Comparison of ENCODE assay signal across 9 mouse cellular contexts in the genomic region with DNA sequence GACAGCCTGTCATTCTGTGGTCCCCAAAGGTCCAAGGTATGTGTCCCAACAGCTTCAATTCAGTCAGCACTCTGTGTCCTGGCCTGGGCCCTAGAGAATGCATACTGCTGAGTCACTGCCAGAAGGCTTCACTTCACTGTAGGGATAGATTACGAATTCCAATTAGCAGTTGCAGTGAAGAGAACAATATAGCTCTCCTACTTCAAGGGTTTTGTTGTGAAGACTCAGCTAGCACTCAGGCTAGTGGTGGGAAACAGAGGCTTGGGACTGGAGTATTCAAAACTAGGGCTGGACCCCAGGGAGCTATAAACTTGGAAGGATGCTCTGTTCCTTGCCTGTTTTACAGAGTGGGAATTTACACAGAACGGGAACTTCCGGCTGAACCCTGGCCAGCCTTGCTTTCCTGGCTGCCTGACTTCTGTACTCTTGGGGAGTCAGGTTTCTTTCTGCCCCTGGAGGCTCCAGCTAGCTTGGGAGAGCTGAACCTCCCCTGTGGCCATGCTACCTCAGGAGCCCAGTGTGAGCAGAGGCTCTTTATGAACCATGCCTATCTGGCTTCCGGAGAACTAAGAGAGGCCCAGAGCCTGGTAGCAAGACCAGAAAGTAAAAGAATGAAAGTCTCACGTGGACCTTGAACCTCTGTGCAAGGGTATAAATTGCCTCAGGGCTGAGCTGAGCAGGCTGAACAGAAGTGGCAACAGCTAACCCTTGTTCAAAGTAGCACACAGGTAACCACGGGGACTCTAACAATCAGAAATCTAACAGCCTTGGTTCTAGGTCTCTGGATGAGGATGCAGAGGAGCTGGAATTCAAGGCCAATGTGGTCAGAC. TPM values are rescaled to one million over a fixed set of nuclear protein-coding genes. Genes with fewer than 3 reads are reported as not detected.
DNase-seq lines count a peak whose midpoint lies in the region; ATAC-seq and TF ChIP-seq lines count a peak whose summit lies in the region.
"Had no signal": no experiment of that assay in that cellular context is flagged by ENCODE, and none has a peak within 500 bp of the region (broad histone marks: within the 10 kb centered on the region; RNA-seq: fewer than 3 reads in every experiment).

No protein-coding gene starts in this region.

- H3K36me3 ChIP-seq in lung, postnatal 0 days (ENCODE audit: insufficient read depth, low read length), result no peaks in the 10 kb centered on the region
- no peaks in the 10 kb centered on the region for H3K36me3 ChIP-seq in liver, embryonic 12.5 days
- H3K36me3 ChIP-seq: neural tube, embryonic 12.5 days had no signal

- intact Hi-C loops in left cerebral cortex, postnatal 14 days (cut with DNase I), result no loop called here

- no peak overlapping the region for H3K4me3 ChIP-seq in lung, postnatal 0 days (ENCODE audit: low read depth, low read length)
- H3K4me3 ChIP-seq in embryonic fibroblast, embryonic 13.5 days (ENCODE audit: insufficient read depth, low read length), result no peak overlapping the region
- H3K4me3 ChIP-seq in liver, embryonic 12.5 days, result no peak overlapping the region
- H3K4me3 ChIP-seq: neural tube, embryonic 12.5 days had no signal

- TF ChIP-seq CTCF in lung, postnatal 0 days (IDR thresholded peaks at IDR 0.05), result no peak
- TF ChIP-seq CTCF in embryonic fibroblast, embryonic 13.5 days (IDR thresholded peaks at IDR 0.05; ENCODE audit: borderline replicate concordance, insufficient read depth, low read length), result no peak

- no peak for TF ChIP-seq POLR2A in embryonic fibroblast, embryonic 13.5 days (IDR thresholded peaks at IDR 0.05; ENCODE audit: low read depth, low read length)

- no peaks in the 10 kb centered on the region for H3K9me3 ChIP-seq in lung, postnatal 0 days (ENCODE audit: low read length)
- H3K9me3 ChIP-seq in liver, embryonic 12.5 days (replicated peaks), result no peaks in the 10 kb centered on the region
- H3K9me3 ChIP-seq: neural tube, embryonic 12.5 days had no signal

- H3K4me2 ChIP-seq in lung, postnatal 0 days (replicated peaks; ENCODE audit: low read depth, low read length), result no peak overlapping the region
- H3K4me2 ChIP-seq in liver, embryonic 12.5 days, result peak overlapping the region; percentile 21
- H3K4me2 ChIP-seq: neural tube, embryonic 12.5 days had no signal

- H3K27ac ChIP-seq in lung, postnatal 0 days (ENCODE audit: low read length), result peak overlapping the region; percentile 89
- H3K27ac ChIP-seq in embryonic fibroblast, embryonic 13.5 days (ENCODE audit: insufficient read depth, low read length), result peak overlapping the region; percentile 69
- H3K27ac ChIP-seq in liver, embryonic 12.5 days, result peak overlapping the region; percentile 79
- H3K27ac ChIP-seq: neural tube, embryonic 12.5 days had no signal

- DNase-seq in lung, postnatal 0 days (ENCODE audit: low spot score), result peak; percentile 87
- no peak for DNase-seq in lung, postnatal 14 days
- no peak for DNase-seq in left cerebral cortex, postnatal 14 days (ENCODE audit: low spot score in 2 of 2)
- DNase-seq in thymus, postnatal 36 days, result no peak
- no peak for DNase-seq in left cerebral cortex, adult 11 months (ENCODE audit: low spot score)

- no peak overlapping the region for H3K9ac ChIP-seq in lung, postnatal 0 days (replicated peaks; ENCODE audit: low read depth)
- peak overlapping the region; percentile 47 for H3K9ac ChIP-seq in liver, embryonic 12.5 days
- H3K9ac ChIP-seq: neural tube, embryonic 12.5 days had no signal

- peak; percentile 91 for ATAC-seq in lung, postnatal 0 days
- ATAC-seq in hematopoietic stem cell, adult 5-6 weeks (replicated peaks in 1 of 2; ENCODE audit: insufficient read depth in 1 of 2, low FRiP score in 2 of 2, low TSS enrichment in 1 of 2, low read depth in 1 of 2, poor library complexity in 2 of 2, severe bottlenecking in 2 of 2), result peak; percentile 42 to 57; a peak in 3 of 4 replicates
- peak; percentile 90 for ATAC-seq in liver, embryonic 12.5 days

- H3K4me1 ChIP-seq in lung, postnatal 0 days (ENCODE audit: insufficient read depth, low read depth, low read length), result peaks cover 5% of the 10 kb centered on the region; the same call in 1 of the 2 replicates
- H3K4me1 ChIP-seq in embryonic fibroblast, embryonic 13.5 days (ENCODE audit: control insufficient read depth, insufficient read depth, low read length), result peaks cover 11% of the 10 kb centered on the region
- H3K4me1 ChIP-seq in liver, embryonic 12.5 days, result peaks cover 21% of the 10 kb centered on the region
- H3K4me1 ChIP-seq: neural tube, embryonic 12.5 days had no signal

- WGBS in lung, postnatal 0 days, result 47% methylated on average over 6 of the region's 6 CpGs
- 47% methylated on average over 6 of the region's 6 CpGs for WGBS in liver, embryonic 12.5 days (ENCODE audit: insufficient replicate concordance)

- TF ChIP-seq EP300 in lung, postnatal 0 days (IDR thresholded peaks at IDR 0.05), result peak; percentile 71

- H3K27me3 ChIP-seq in lung, postnatal 0 days (replicated peaks; ENCODE audit: insufficient read depth, low read length), result no peaks in the 10 kb centered on the region
- no peaks in the 10 kb centered on the region; the same call in 1 of the 2 replicates for H3K27me3 ChIP-seq in liver, embryonic 12.5 days (replicated peaks)
- H3K27me3 ChIP-seq: neural tube, embryonic 12.5 days had no signal

RNA-seq across cellular contexts. Expression of a gene that starts 40.3 kb away (rescaled TPM):
- 1.8 and 2.3 TPM in 2 replicates for polyA plus RNA-seq in lung, postnatal 0 days (2015; fragmentation: Nextera tagmentation; extraction: Ambion mirVana)
- 6.4 and 12.0 TPM in 2 replicates for polyA plus RNA-seq in embryonic fibroblast, embryonic 13.5 days (2011; ENCODE audit: insufficient read length, low read depth, missing spikeins)
- 1.5 and 2.3 TPM in 2 replicates for total RNA-seq in hematopoietic stem cell, adult 5-6 weeks (2017)
- 14.7 and 14.9 TPM in 2 replicates for polyA plus RNA-seq in liver, embryonic 12.5 days (2016; fragmentation: Nextera tagmentation; extraction: Ambion mirVana)
- total RNA-seq in left cerebral cortex, postnatal 14 days (2021), result 1 to 10 TPM; 2.5 to 3.6 TPM
